14 mouse cellular contexts compared by ENCODE assay signal in genomic region chr4:7364238-7365040, GRCm38 (mm10).
DNase-seq lines count a peak whose midpoint lies in the region; ATAC-seq and TF ChIP-seq lines count a peak whose summit lies in the region.
"Had no signal": no experiment of that assay in that cellular context is flagged by ENCODE, and none has a peak within 500 bp of the region (broad histone marks: within the 10 kb centered on the region; RNA-seq: fewer than 3 reads in every experiment).

No protein-coding gene starts in this region.

- ATAC-seq in hindbrain, embryonic 14.5 days (ENCODE audit: low FRiP score): peak; percentile 46
- no peak for ATAC-seq in hindbrain, embryonic 16.5 days
- ATAC-seq in inflammation-experienced regulatory T-cells, adult 6 months: peak; percentile 87
- ATAC-seq: Patski had no signal

- no peak overlapping the region for H3K9ac ChIP-seq in hindbrain, embryonic 14.5 days
- H3K9ac ChIP-seq in hindbrain, embryonic 16.5 days (ENCODE audit: low read depth, low read length): no peak overlapping the region
- no peak overlapping the region for H3K9ac ChIP-seq in heart, adult 2 months (ENCODE audit: low read depth, low read length)
- H3K9ac ChIP-seq: embryonic facial prominence, embryonic 12.5 days; lung, embryonic 15.5 days had no signal

- H3K4me1 ChIP-seq in hindbrain, embryonic 14.5 days (replicated peaks; ENCODE audit: control insufficient read depth, insufficient read depth, low read length): 0 out of 2 replicates have a peak, but pooled peaks cover 4% of the 10 kb centered on the region
- H3K4me1 ChIP-seq in hindbrain, embryonic 16.5 days (ENCODE audit: control insufficient read depth, insufficient read depth, low read depth, low read length): no peaks in the 10 kb centered on the region
- H3K4me1 ChIP-seq in heart, adult 2 months (ENCODE audit: control insufficient read depth, insufficient read depth, low read length): no peaks in the 10 kb centered on the region
- H3K4me1 ChIP-seq: embryonic facial prominence, embryonic 12.5 days; lung, embryonic 15.5 days had no signal

- H3K79me2 ChIP-seq in heart, adult 2 months (replicated peaks; ENCODE audit: control insufficient read depth, insufficient read depth, low read length): no peaks in the 10 kb centered on the region

- H3K4me3 ChIP-seq in hindbrain, embryonic 14.5 days (replicated peaks; ENCODE audit: low read length): no peak overlapping the region
- no peak overlapping the region for H3K4me3 ChIP-seq in hindbrain, embryonic 16.5 days (ENCODE audit: low read length)
- H3K4me3 ChIP-seq in heart, adult 2 months: no peak overlapping the region
- H3K4me3 ChIP-seq: embryonic facial prominence, embryonic 12.5 days; lung, embryonic 15.5 days had no signal

- H3K27ac ChIP-seq in hindbrain, embryonic 14.5 days: no peak overlapping the region
- no peak overlapping the region for H3K27ac ChIP-seq in hindbrain, embryonic 16.5 days (ENCODE audit: low read depth, low read length)
- H3K27ac ChIP-seq in heart, adult 2 months: no peak overlapping the region
- H3K27ac ChIP-seq: embryonic facial prominence, embryonic 12.5 days; lung, embryonic 15.5 days had no signal

- TF ChIP-seq CTCF in heart, adult 2 months (IDR thresholded peaks at IDR 0.05): no peak

- no peaks in the 10 kb centered on the region for H3K27me3 ChIP-seq in hindbrain, embryonic 14.5 days (ENCODE audit: control insufficient read depth, insufficient read depth, low read length)
- H3K27me3 ChIP-seq in hindbrain, embryonic 16.5 days (replicated peaks; ENCODE audit: control insufficient read depth, insufficient read depth, low read length): no peaks in the 10 kb centered on the region
- no peaks in the 10 kb centered on the region for H3K27me3 ChIP-seq in heart, adult 2 months (ENCODE audit: control insufficient read depth, insufficient read depth, low read length)
- H3K27me3 ChIP-seq: embryonic facial prominence, embryonic 12.5 days; lung, embryonic 15.5 days; Patski had no signal

- no peak overlapping the region for H3K4me2 ChIP-seq in hindbrain, embryonic 14.5 days (replicated peaks)
- H3K4me2 ChIP-seq in hindbrain, embryonic 16.5 days (ENCODE audit: low read length): no peak overlapping the region
- H3K4me2 ChIP-seq: embryonic facial prominence, embryonic 12.5 days; lung, embryonic 15.5 days had no signal

- TF ChIP-seq POLR2A in heart, adult 2 months (IDR thresholded peaks at IDR 0.05; ENCODE audit: insufficient read depth, low read depth, low read length): no peak

- H3K36me3 ChIP-seq in hindbrain, embryonic 14.5 days (replicated peaks; ENCODE audit: control insufficient read depth, insufficient read depth): no peaks in the 10 kb centered on the region
- no peaks in the 10 kb centered on the region for H3K36me3 ChIP-seq in hindbrain, embryonic 16.5 days (ENCODE audit: control insufficient read depth, insufficient read depth, low read length)
- no peaks in the 10 kb centered on the region for H3K36me3 ChIP-seq in heart, adult 2 months (ENCODE audit: control insufficient read depth, insufficient read depth, low read length)
- H3K36me3 ChIP-seq: embryonic facial prominence, embryonic 12.5 days; lung, embryonic 15.5 days had no signal

- 72% methylated on average over 3 of the region's 3 CpGs for WGBS in hindbrain, embryonic 14.5 days
- WGBS in hindbrain, embryonic 16.5 days: 77% methylated on average over 3 of the region's 3 CpGs
- WGBS in heart, adult 2 months: 66% methylated on average over 3 of the region's 3 CpGs

- no peak for TF ChIP-seq EP300 in heart, adult 2 months (IDR thresholded peaks at IDR 0.05; ENCODE audit: insufficient read depth, low read depth, low read length)

- H3K9me3 ChIP-seq in hindbrain, embryonic 14.5 days (ENCODE audit: control insufficient read depth, low read length): no peaks in the 10 kb centered on the region
- H3K9me3 ChIP-seq in hindbrain, embryonic 16.5 days (ENCODE audit: control insufficient read depth, low read length): no peaks in the 10 kb centered on the region
- H3K9me3 ChIP-seq: embryonic facial prominence, embryonic 12.5 days; lung, embryonic 15.5 days had no signal

- intact Hi-C loops in heart, adult 2 months (cut with DNase I): no loop called here
- intact Hi-C loops in heart, postnatal 36 days (cut with DNase I): no loop called here

- DNase-seq in hindbrain, embryonic 14.5 days (ENCODE audit: low spot score): no peak
- peak; percentile 27 for DNase-seq in brain, adult 2 months (ENCODE audit: low read depth, low spot score)
- peak; percentile 57 for DNase-seq in thymus, postnatal 0 days (ENCODE audit: low spot score)
- DNase-seq in heart, adult 2 months: no peak
- no peak for DNase-seq in heart, postnatal 36 days
- DNase-seq in adrenal gland, adult 8-10 months: no peak
- DNase-seq: cerebellum, postnatal 14 days; heart, postnatal 14 days; kidney, adult 9 months had no signal

Comparison
In these comparisons a context has a peak if more than half of its experiments do, and no peak if none do; other contexts are left out.
1. DNase-seq: peak in brain, adult 2 months (single experiment) and thymus, postnatal 0 days (single experiment); none in hindbrain, embryonic 14.5 days (single experiment), heart, adult 2 months (0 of 2), heart, postnatal 36 days (0 of 2) and adrenal gland, adult 8-10 months (single experiment).